Mouse (Mus musculus): ENCODE measurements around the gene Atp2a1. TPM values are rescaled to one million over a fixed set of nuclear protein-coding genes. Genes with fewer than 3 reads are reported as not detected.

The Atp2a1 gene
- polyA plus RNA-seq, 1 experiment: 2.6 TPM

DNA sequence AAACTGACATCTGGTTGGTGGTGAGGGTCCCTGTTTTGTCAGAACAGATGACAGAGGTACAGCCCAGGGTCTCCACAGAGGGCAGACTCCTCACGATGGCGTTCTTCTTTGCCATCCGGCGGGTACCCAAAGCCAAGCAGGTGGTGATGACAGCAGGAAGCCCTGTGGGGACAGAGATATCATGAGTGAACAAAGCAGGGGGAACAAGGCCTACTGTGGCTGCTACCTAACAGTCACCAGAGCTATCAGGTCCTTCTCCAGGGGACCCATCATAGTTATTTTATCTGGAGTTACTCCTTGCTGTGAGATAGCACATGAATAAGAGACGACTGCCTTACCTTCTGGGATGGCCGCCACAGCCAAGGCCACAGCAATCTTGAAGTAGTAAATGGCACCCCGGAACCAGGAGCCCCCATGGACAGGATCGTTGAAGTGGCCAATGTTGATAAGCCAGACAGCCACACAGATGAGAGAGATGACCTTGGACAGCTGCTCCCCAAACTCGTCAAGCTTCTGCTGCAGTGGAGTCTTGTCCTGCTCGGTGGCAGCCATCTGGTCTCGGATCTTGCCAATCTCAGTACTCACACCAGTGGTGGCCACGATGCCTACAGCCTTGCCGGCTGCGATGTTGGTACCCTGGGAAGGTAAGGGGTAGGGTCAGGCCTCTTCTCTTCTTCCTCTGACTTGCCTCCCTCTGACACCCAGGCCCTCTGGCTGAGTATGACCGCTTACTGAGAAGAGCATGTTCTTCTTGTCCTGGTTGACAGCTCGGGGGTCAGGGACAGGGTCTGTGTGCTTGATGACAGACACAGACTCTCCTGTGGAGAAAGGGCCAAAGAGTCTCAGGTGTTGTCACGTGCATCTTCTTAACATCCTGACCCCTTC, 6.3 kb downstream of the Atp2a1 start:
- H3K27ac ChIP-seq (ENCODE audit: insufficient read depth, low read length): no peak overlapping the region
- no peaks in the 10 kb centered on the region for H3K4me1 ChIP-seq (ENCODE audit: control insufficient read depth, insufficient read depth, insufficient read length)
- TF ChIP-seq CTCF (IDR thresholded peaks at IDR 0.05; ENCODE audit: extremely low read depth, insufficient read depth, insufficient read length, insufficient replicate concordance): no peak
- TF ChIP-seq POLR2A (IDR thresholded peaks at IDR 0.05; ENCODE audit: low read depth, low read length): no peak
- WGBS: 68% methylated on average over 17 of the region's 17 CpGs
- H3K36me3 ChIP-seq (ENCODE audit: control insufficient read depth, insufficient read depth, low read length): no peaks in the 10 kb centered on the region
- H3K4me3 ChIP-seq (ENCODE audit: extremely low read depth, insufficient read depth, insufficient read length): no peak overlapping the region
- no peak for DNase-seq (ENCODE audit: low read depth in 1 of 2, low spot score in 2 of 2)
- H3K27me3 ChIP-seq (ENCODE audit: control insufficient read depth, insufficient read depth, low read length): no peaks in the 10 kb centered on the region

- DNase-seq (ENCODE audit: low read depth in 1 of 2, low spot score in 2 of 2): no peak
- Histone ChIP-seq H3K4me3 (ENCODE audit: extremely low read depth, insufficient read depth, insufficient read length) (no peak overlapping the region), H3K4me1 (ENCODE audit: control insufficient read depth, insufficient read depth, insufficient read length) (no peaks in the 10 kb centered on the region), H3K27ac (ENCODE audit: insufficient read depth, low read length) (no peak overlapping the region), H3K27me3 (ENCODE audit: control insufficient read depth, insufficient read depth, low read length) (no peaks in the 10 kb centered on the region), H3K36me3 (ENCODE audit: control insufficient read depth, insufficient read depth, low read length) (no peaks in the 10 kb centered on the region)
- WGBS: 74% methylated on average over 2 of the region's 2 CpGs
- TF ChIP-seq CTCF (IDR thresholded peaks at IDR 0.05; ENCODE audit: extremely low read depth, insufficient read depth, insufficient read length, insufficient replicate concordance) (no peak), POLR2A (IDR thresholded peaks at IDR 0.05; ENCODE audit: low read depth, low read length) (no peak)
Observed at GRCm38 (mm10) chr7:126455242-126455641, 7.7 kb downstream of the Atp2a1 start.

GRCm38 (mm10) chr7:126453861-126454260, 9.0 kb downstream of the Atp2a1 start:
- DNase-seq (ENCODE audit: low read depth in 1 of 2, low spot score in 2 of 2): no peak
- WGBS: 29% methylated on average over 7 of the region's 7 CpGs
- Histone ChIP-seq H3K27ac (ENCODE audit: insufficient read depth, low read length) (no peak overlapping the region), H3K4me1 (ENCODE audit: control insufficient read depth, insufficient read depth, insufficient read length) (no peaks in the 10 kb centered on the region), H3K27me3 (ENCODE audit: control insufficient read depth, insufficient read depth, low read length) (no peaks in the 10 kb centered on the region), H3K4me3 (ENCODE audit: extremely low read depth, insufficient read depth, insufficient read length) (no peak overlapping the region), H3K36me3 (ENCODE audit: control insufficient read depth, insufficient read depth, low read length) (no peaks in the 10 kb centered on the region)
- TF ChIP-seq CTCF (IDR thresholded peaks at IDR 0.05; ENCODE audit: extremely low read depth, insufficient read depth, insufficient read length, insufficient replicate concordance): no peak
- no peak for TF ChIP-seq POLR2A (IDR thresholded peaks at IDR 0.05; ENCODE audit: low read depth, low read length)

GRCm38 (mm10) chr7:126452244-126452643, 10.7 kb downstream of the Atp2a1 start:
- TF ChIP-seq CTCF (IDR thresholded peaks at IDR 0.05; ENCODE audit: extremely low read depth, insufficient read depth, insufficient read length, insufficient replicate concordance): no peak
- TF ChIP-seq POLR2A (IDR thresholded peaks at IDR 0.05; ENCODE audit: low read depth, low read length): no peak
- peaks cover 3% of the 10 kb centered on the region; the same call in 1 of the 2 replicates for H3K36me3 ChIP-seq (ENCODE audit: control insufficient read depth, insufficient read depth, low read length)
- no peaks in the 10 kb centered on the region for H3K4me1 ChIP-seq (ENCODE audit: control insufficient read depth, insufficient read depth, insufficient read length)
- 84% methylated on average over 3 of the region's 3 CpGs for WGBS
- no peak overlapping the region for H3K27ac ChIP-seq (ENCODE audit: insufficient read depth, low read length)
- DNase-seq (ENCODE audit: low read depth in 1 of 2, low spot score in 2 of 2): no peak
- no peaks in the 10 kb centered on the region for H3K27me3 ChIP-seq (ENCODE audit: control insufficient read depth, insufficient read depth, low read length)
- no peak overlapping the region for H3K4me3 ChIP-seq (ENCODE audit: extremely low read depth, insufficient read depth, insufficient read length)

DNA sequence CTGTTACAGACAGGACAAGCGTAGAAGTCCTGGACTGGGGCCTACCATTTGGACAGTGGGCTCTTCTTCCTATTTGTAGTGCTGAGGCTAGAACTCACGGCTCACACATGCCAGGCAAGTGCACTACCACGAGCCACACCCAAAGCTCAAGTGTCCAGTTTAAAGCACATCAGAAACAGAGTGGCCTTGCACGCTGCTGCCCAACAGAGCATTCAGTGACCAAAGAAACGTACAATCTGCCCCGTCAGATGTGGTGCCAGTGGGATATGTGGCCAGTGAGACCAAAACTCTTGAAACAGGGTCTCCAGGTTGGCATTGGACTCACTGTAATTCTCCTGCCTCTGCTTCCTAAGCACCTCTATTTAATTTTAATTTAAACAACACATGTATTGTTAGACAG, 12.3 kb downstream of the Atp2a1 start:
- 92% methylated on average over 6 of the region's 6 CpGs for WGBS
- Histone ChIP-seq H3K4me1 (ENCODE audit: control insufficient read depth, insufficient read depth, insufficient read length) (no peaks in the 10 kb centered on the region), H3K27ac (ENCODE audit: insufficient read depth, low read length) (no peak overlapping the region)

DNA sequence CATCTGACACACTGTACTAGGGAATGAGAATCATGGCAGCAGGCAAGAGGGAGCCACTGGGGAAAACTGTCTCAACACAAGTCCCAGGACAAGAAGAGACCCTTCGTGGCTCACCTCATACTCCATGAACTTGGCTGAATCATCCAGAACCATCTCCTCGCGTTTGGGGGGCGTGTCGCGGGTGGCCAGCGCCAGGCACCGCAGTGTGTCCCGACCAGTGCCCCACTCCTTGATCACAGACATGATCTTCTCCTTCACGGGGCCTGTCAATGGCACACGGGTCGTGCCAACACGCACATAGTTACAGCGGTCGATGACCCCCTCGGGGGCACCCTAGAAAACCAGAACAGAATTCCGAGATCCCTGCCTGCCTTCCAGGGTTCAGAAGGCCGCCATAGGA, 12.9 kb downstream of the Atp2a1 start:
- 93% methylated on average over 18 of the region's 18 CpGs for WGBS
- TF ChIP-seq POLR2A (IDR thresholded peaks at IDR 0.05; ENCODE audit: low read depth, low read length) (no peak), CTCF (IDR thresholded peaks at IDR 0.05; ENCODE audit: extremely low read depth, insufficient read depth, insufficient read length, insufficient replicate concordance) (no peak)
- peaks cover 21% of the 10 kb centered on the region for H3K36me3 ChIP-seq (ENCODE audit: control insufficient read depth, insufficient read depth, low read length)

More for the DNA sequence above, 12.3 kb downstream of the Atp2a1 start:
- Histone ChIP-seq H3K27me3 (ENCODE audit: control insufficient read depth, insufficient read depth, low read length) (no peaks in the 10 kb centered on the region), H3K36me3 (ENCODE audit: control insufficient read depth, insufficient read depth, low read length) (peaks cover 14% of the 10 kb centered on the region), H3K4me3 (ENCODE audit: extremely low read depth, insufficient read depth, insufficient read length) (no peak overlapping the region)
- no peak for DNase-seq (ENCODE audit: low read depth in 1 of 2, low spot score in 2 of 2)
- TF ChIP-seq CTCF (IDR thresholded peaks at IDR 0.05; ENCODE audit: extremely low read depth, insufficient read depth, insufficient read length, insufficient replicate concordance) (no peak), POLR2A (IDR thresholded peaks at IDR 0.05; ENCODE audit: low read depth, low read length) (no peak)

GRCm38 (mm10) chr7:126448481-126448880, 14.4 kb downstream of the Atp2a1 start:
- Histone ChIP-seq H3K36me3 (ENCODE audit: control insufficient read depth, insufficient read depth, low read length) (peaks cover 32% of the 10 kb centered on the region), H3K27ac (ENCODE audit: insufficient read depth, low read length) (no peak overlapping the region), H3K27me3 (ENCODE audit: control insufficient read depth, insufficient read depth, low read length) (no peaks in the 10 kb centered on the region), H3K4me1 (ENCODE audit: control insufficient read depth, insufficient read depth, insufficient read length) (no peaks in the 10 kb centered on the region), H3K4me3 (ENCODE audit: extremely low read depth, insufficient read depth, insufficient read length) (no peak overlapping the region)
- no peak for DNase-seq (ENCODE audit: low read depth in 1 of 2, low spot score in 2 of 2)
- 58% methylated on average over 19 of the region's 19 CpGs for WGBS
- no peak for TF ChIP-seq POLR2A (IDR thresholded peaks at IDR 0.05; ENCODE audit: low read depth, low read length)

More for the DNA sequence above, 12.9 kb downstream of the Atp2a1 start:
- no peak overlapping the region for H3K27ac ChIP-seq (ENCODE audit: insufficient read depth, low read length)
- no peaks in the 10 kb centered on the region for H3K27me3 ChIP-seq (ENCODE audit: control insufficient read depth, insufficient read depth, low read length)
- H3K4me3 ChIP-seq (ENCODE audit: extremely low read depth, insufficient read depth, insufficient read length): no peak overlapping the region
- no peak for DNase-seq (ENCODE audit: low read depth in 1 of 2, low spot score in 2 of 2)
- no peaks in the 10 kb centered on the region for H3K4me1 ChIP-seq (ENCODE audit: control insufficient read depth, insufficient read depth, insufficient read length)
